Mouse (Mus musculus) bone marrow, adult 2 months (tissue): ENCODE data around the gene Dtnb.

Experiments
- CTCF ChIP-seq: fragments of 200-500 bp; IDR thresholded peaks from 2 replicates; pipeline ENCODE4 v1.5.1; 2011; ENCODE audit warnings: low read length, control low read depth; ENCODE audit not compliant: control insufficient read depth, insufficient read depth
- POLR2A ChIP-seq: fragments of 200-500 bp; IDR thresholded peaks from 2 replicates; pipeline ENCODE4 v1.6.1; 2011; ENCODE audit warnings: low read depth, mild to moderate bottlenecking, control low read depth, low read length, borderline replicate concordance; ENCODE audit not compliant: control insufficient read depth

DNA sequence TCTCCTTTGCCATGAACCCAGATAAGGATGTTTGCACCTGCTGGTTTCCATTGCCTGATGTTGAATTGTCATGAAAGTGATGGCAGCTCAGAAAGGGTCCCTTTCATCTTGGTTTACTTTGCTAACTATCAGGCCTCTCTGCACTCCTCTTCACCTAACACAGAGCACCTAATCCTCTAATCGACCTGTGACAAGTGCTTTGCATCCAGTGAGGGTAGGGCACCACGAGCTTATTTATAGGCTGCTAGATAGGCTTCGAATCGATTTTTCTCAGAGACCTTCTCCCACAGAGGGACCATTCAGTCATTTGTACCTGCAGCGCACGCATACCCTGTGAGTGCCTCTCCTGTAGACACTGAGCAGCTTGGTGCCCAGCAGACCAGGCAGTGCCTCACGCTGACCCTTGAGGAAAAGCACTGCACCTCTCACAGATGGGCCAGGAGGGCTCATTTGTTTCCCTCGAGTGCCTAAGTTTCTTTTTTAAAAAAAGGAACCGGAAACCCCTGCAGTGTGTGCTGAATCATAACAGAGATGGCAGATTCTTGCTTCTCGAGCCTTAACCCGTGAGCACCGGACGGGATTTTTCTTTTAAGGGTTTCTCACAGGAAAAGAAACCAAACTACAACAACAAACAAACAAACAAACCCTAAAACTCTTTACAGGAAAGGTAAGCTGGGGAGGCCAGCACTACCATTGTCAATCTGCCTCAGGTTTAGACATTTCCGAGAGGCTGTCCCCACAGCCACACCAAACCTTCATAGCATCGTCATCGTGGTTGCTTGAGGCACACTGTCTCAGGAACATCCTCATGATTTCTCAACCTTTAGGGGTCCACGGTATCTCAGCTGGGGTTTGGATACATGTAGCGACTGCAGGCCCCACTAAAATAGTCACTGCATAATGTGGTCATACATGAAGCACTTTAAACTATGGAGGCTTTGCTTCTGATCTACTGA is 167.8 kb downstream of the Dtnb start:
- no peak for TF ChIP-seq CTCF
- TF ChIP-seq POLR2A = peak; percentile 44; the same call in 1 of the 2 replicates
